Mouse (Mus musculus): Measurements from ENCODE around the gene B4galnt2.

Gene B4galnt2

GRCm38 (mm10) chr11:95896446-95897179 lies 18.1 kb downstream of the B4galnt2 start:
- in situ Hi-C loops (cut with MboI; ENCODE audit: unreplicated experiment in 2 of 2) = no loop called here

- in situ Hi-C loops (cut with MboI; ENCODE audit: unreplicated experiment in 2 of 2) = no loop called here
These were observed 24.1 kb downstream of the B4galnt2 start for GRCm38 (mm10) chr11:95890462-95891051.

DNA sequence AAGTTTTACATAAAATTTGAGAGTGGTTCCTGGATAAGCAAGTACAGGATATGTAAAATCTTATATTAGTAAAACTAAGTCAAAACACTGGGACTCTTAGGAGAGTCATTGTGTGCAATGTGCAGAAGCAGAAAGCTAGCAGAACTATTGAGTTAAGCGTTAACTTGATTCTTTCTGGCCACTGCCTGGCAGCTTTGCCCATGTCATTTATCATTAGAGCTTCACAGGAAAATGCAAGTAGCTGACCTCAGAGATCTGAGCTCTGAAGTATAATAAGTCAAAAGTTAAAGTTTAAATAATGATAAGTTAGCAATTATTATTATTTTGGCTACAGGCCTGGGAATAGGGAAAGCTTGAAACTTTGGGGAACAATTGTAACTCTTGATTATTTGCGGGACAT lies 34.8 kb downstream of the B4galnt2 start:
- in situ Hi-C loops (cut with MboI; ENCODE audit: unreplicated experiment in 2 of 2) = loop anchor here (5.0 to 10.0 kb wide), 2 partner anchors 102 to 215 kb away; no protein-coding TSS in a partner anchor

- in situ Hi-C loops (cut with MboI; ENCODE audit: unreplicated experiment in 2 of 2) = loop anchor here (5.0 to 10.0 kb wide), 2 partner anchors 106 to 219 kb away; no protein-coding TSS in a partner anchor
These were observed 38.4 kb downstream of the B4galnt2 start for GRCm38 (mm10) chr11:95876296-95876695.

DNA sequence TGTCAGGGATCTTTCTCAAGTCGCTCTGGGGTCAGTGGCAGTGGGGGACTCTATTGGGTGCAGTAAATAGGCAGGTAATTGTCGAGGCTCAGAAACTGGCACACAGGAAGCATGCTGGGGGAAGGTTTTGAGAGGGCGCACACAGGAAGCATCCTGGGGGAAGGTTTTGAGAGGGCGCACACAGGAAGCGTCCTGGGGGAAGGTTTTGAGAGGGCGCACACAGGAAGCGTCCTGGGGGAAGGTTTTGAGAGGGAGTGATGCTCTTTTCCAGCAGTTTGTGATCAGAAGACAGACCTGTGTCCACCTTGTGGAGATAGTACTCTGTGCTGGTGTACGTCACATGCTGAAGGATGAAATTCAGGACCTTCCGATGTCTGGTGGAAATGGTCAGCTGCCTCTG lies 38.9 kb downstream of the B4galnt2 start:
- in situ Hi-C loops (cut with MboI; ENCODE audit: unreplicated experiment in 2 of 2) = loop anchor here (5.0 to 10.0 kb wide), 2 partner anchors 106 to 219 kb away; no protein-coding TSS in a partner anchor

GRCm38 (mm10) chr11:95869918-95870470 lies 44.7 kb downstream of the B4galnt2 start:
- in situ Hi-C loops (cut with MboI; ENCODE audit: unreplicated experiment in 2 of 2) = loop anchor here (10.0 to 25.0 kb wide), 2 partner anchors 167 to 225 kb away; partner anchors contain the start of gene Snf8 (in 1 of the 2)

DNA sequence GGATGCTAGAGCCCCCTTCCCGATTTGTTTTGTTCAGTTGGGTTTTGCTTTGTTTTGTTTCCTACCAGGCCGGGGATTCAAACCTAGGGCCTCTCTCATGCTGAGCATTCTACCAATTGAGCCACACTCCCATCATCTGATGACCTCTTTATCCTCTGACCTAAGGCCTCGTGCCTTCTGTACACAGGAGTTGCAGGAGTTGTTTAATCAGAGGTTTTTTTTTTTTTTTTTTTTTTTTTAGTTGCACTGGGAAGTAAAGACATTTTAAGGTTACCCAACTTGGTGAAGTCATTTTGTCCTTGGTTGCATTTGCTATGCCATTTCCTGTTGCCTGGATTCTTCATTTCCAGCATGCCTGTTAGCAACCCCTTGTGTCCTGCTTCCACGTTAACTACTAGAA lies 45.2 kb downstream of the B4galnt2 start:
- in situ Hi-C loops (cut with MboI; ENCODE audit: unreplicated experiment in 2 of 2) = loop anchor here in 1 of 2 experiments (25.0 kb wide), 1 partner anchor 168 kb away; the partner anchor contains the start of gene Snf8

GRCm38 (mm10) chr11:95861397-95861796 lies 53.3 kb downstream of the B4galnt2 start:
- in situ Hi-C loops (cut with MboI; ENCODE audit: unreplicated experiment in 2 of 2) = loop anchor here (5.0 to 25.0 kb wide), 2 partner anchors 34 to 176 kb away; partner anchors contain the start of gene Snf8 (in 1 of the 2)

DNA sequence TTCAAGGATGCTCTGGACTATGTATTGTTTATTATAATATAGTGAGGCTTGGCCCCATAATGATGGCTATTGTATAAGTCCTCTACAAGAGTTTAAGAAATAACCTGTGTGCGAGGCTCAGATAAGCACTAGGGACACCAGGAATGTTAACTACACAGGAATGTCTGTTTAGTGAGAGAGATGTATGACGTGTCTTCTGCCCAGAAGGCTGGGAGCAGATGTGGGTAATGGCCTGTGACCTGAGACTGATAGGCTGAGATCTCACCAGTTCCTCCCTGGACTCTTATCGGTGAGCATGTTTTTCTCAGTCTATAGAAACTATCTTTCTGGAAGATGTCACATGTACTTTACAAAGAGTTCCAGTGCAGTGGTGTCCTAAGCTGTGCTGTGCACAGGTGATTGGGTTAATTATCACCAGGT lies 54.6 kb downstream of the B4galnt2 start:
- in situ Hi-C loops (cut with MboI; ENCODE audit: unreplicated experiment in 2 of 2) = loop anchor here (5.0 to 25.0 kb wide), 2 partner anchors 33 to 177 kb away; partner anchors contain the start of gene Snf8 (in 1 of the 2)

- in situ Hi-C loops (cut with MboI; ENCODE audit: unreplicated experiment in 2 of 2) = loop anchor here in 1 of 2 experiments (25.0 kb wide), 1 partner anchor 178 kb away; the partner anchor contains the start of gene Snf8
These were observed 55.2 kb downstream of the B4galnt2 start for GRCm38 (mm10) chr11:95859468-95859855.

DNA sequence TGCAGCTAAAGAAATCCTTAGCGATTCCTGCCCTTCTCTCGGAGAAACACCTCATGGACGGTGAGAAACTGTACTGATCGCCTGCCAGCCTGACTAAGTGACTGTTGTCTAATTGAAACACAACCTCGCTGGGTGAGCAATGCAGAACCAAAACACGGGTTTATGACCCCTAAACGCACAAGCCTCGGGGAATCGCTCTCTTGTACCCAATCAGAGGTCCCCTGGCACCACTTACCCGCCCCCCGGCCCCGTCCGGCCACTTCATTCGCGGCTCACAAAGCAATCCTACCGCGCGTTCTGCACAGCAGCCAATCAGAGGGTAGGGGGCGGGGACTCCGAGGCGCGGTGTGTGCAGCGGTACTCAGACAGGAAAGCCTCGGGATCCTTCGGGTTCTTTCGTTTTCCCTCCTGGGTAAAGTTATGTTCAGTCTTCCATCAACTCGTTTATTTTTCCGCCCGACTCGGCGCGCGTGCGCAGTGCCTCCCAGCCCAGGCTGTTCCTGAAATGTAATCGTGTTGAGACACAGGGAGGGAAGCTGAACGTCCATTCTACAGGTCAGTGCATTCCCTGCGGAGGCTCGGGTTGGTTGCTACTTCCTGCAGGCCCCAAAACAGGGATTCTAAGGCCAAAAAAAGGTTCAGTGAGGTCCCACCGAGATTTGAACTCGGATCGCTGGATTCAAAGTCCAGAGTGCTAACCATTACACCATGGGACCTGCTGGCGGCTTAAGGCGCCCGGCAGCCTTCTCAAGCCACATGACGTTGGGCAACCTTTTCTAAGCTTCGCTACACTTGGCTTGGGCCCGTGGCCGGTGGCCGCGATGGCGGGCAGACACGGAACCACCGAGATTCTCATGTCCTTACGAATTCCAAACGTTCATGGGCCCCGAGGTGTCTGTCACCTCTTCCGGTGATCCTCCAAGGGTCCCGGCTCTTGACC lies 55.9 kb downstream of the B4galnt2 start:
- in situ Hi-C loops (cut with MboI; ENCODE audit: unreplicated experiment in 2 of 2) = loop anchor here in 1 of 2 experiments (25.0 kb wide), 1 partner anchor 179 kb away; the partner anchor contains the start of gene Snf8

GRCm38 (mm10) chr11:95857716-95858527 lies 56.8 kb downstream of the B4galnt2 start:
- in situ Hi-C loops (cut with MboI; ENCODE audit: unreplicated experiment in 2 of 2) = loop anchor here in 1 of 2 experiments (25.0 kb wide), 1 partner anchor 179 kb away; the partner anchor contains the start of gene Snf8

DNA sequence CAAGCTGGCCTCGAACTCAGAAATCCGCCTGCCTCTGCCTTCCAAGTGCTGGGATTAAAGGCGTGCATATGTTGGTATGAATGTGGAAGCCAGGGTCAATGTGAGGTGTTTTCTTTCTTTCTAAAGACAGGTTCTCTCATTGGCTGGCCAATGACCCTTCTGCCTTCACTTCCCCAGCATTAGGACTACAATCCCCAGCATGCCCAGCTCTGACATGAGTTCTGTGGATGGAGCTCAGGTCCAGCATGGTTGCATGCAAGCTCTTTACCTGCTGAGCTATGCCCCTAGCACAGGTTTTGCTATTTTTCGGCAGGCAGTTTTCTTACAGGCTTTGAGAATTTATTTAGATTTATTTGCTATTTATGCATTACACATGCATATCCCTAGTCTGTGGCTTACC lies 57.4 kb downstream of the B4galnt2 start:
- in situ Hi-C loops (cut with MboI; ENCODE audit: unreplicated experiment in 2 of 2) = loop anchor here in 1 of 2 experiments (25.0 kb wide), 1 partner anchor 180 kb away; the partner anchor contains the start of gene Snf8

- in situ Hi-C loops (cut with MboI; ENCODE audit: unreplicated experiment in 2 of 2) = loop anchor here (5.0 to 25.0 kb wide), 2 partner anchors 166 to 184 kb away; partner anchors contain the start of gene Snf8 (in 1 of the 2)
These were observed 61.0 kb downstream of the B4galnt2 start for GRCm38 (mm10) chr11:95853684-95854083.

DNA sequence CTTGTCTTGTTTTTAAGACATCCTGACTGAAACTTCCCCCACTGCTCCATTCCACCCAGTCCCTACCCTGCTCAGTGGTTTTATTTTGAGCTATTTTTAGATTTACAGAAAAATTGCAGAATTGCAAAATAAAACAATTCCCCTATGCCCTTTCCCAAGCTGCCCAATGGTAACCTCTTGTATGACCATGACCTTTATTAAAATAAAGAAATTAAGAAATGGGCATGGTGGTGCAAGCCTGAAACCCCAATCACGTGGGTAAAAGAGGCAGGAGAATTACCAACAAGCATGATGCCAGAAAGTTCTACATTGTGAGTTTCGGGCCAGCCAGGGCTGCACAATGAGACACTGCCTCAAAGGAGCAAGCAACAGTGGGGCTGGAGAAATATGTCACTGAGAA lies 63.8 kb downstream of the B4galnt2 start:
- in situ Hi-C loops (cut with MboI; ENCODE audit: unreplicated experiment in 2 of 2) = loop anchor here (5.0 to 25.0 kb wide), 2 partner anchors 164 to 186 kb away; partner anchors contain the start of gene Snf8 (in 1 of the 2)

GRCm38 (mm10) chr11:95844935-95845334 lies 69.8 kb downstream of the B4galnt2 start:
- in situ Hi-C loops (cut with MboI; ENCODE audit: unreplicated experiment in 2 of 2) = loop anchor here in 1 of 2 experiments (25.0 kb wide), 1 partner anchor 158 kb away; no protein-coding TSS in a partner anchor

- in situ Hi-C loops (cut with MboI; ENCODE audit: unreplicated experiment in 2 of 2) = loop anchor here in 1 of 2 experiments (25.0 kb wide), 1 partner anchor 156 kb away; no protein-coding TSS in a partner anchor
These were observed 71.2 kb downstream of the B4galnt2 start for GRCm38 (mm10) chr11:95843421-95843950.

DNA sequence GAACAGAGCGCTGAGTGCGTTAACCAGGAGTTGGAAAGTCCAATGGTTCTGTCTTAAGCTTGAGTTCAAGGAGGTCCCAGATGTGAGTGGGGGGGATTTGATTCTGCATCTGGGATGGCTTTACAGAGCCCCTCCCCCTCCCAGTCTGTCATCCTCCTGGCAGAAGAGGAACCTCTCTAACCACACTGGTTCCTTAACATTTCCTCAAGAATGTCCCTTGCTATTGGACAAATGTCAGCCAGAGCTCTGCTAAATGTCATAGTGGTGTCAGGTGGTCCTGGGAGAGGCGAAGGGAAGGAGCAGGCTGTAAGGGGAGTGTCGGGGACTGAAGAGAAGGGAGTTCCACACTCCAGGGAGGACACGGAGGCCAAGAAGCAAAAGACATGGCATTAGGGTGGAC lies 71.7 kb downstream of the B4galnt2 start:
- in situ Hi-C loops (cut with MboI; ENCODE audit: unreplicated experiment in 2 of 2) = loop anchor here in 1 of 2 experiments (25.0 kb wide), 1 partner anchor 156 kb away; no protein-coding TSS in a partner anchor
